Mouse (Mus musculus): Measurements from ENCODE around the gene Anapc1.

- TF ChIP-seq CTCF (IDR thresholded peaks at IDR 0.05; ENCODE audit: control insufficient read depth, insufficient read depth, low read length) (no peak), POLR2A (IDR thresholded peaks at IDR 0.05; ENCODE audit: borderline replicate concordance, control insufficient read depth, low read depth, low read length) (no peak)
Measured at GRCm38 (mm10) chr2:128693236-128693635, 6.0 kb upstream of the Anapc1 start.
